Mouse (Mus musculus) bone marrow, adult 2 months (tissue): ENCODE measurements around the gene 2700049A03Rik.

ENCODE experiments used
- CTCF ChIP-seq: fragments of 200-500 bp; IDR thresholded peaks from 2 replicates; pipeline ENCODE4 v1.5.1; 2011; ENCODE audit warnings: low read length, control low read depth; ENCODE audit not compliant: control insufficient read depth, insufficient read depth
- POLR2A ChIP-seq: fragments of 200-500 bp; IDR thresholded peaks from 2 replicates; pipeline ENCODE4 v1.6.1; 2011; ENCODE audit warnings: low read depth, mild to moderate bottlenecking, control low read depth, low read length, borderline replicate concordance; ENCODE audit not compliant: control insufficient read depth

DNA sequence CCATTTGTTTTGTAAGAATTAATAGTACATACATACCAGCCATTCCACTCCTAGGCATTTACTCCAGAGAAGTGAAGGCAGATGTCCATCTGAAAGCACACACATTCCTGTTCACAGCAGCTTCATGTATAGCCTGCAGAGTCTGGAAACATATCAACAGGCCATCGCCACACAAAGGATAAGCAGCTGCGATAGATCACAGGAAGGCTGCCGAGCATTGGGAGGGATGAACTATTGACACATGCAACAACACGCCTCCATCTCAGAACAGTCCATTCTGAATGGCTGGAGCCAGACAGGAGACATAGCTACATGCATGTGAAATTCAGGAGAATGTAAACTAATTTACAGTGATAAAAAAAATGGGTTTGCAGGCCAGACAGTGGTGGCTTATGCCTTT is 127.6 kb downstream of the 2700049A03Rik start:
- TF ChIP-seq CTCF (no peak), POLR2A (no peak)
